Mouse (Mus musculus): ENCODE measurements at regions not wholly inside any gene's neighbourhood (a gene's known extent, or its start where the extent isn't known, plus 50 kb on each side); places are given as distances from the start of the nearest gene placed in this dataset.

GRCm38 (mm10) chr2:146637573-146637972 is 125.4 kb upstream of the Ralgapa2 start:
- TF ChIP-seq CTCF (conservative IDR thresholded peaks at IDR 0.05 in 1 of 2, IDR thresholded peaks at IDR 0.05 in 1 of 2; ENCODE audit: low read depth in 2 of 2, low read length in 2 of 2): peak in 1 of 2 experiments; percentile 27; a peak in 1 of 4 replicates
- TF ChIP-seq SIN3A (IDR thresholded peaks at IDR 0.05; ENCODE audit: low read length): no peak
- peak; percentile 29 for TF ChIP-seq RAD21 (IDR thresholded peaks at IDR 0.05; ENCODE audit: low read depth, low read length)
- no peak for TF ChIP-seq USF2 (conservative IDR thresholded peaks at IDR 0.05; ENCODE audit: low read depth, low read length)
- no peak for TF ChIP-seq POLR2A (IDR thresholded peaks at IDR 0.05; ENCODE audit: low read depth, low read length)
- TF ChIP-seq MAZ (IDR thresholded peaks at IDR 0.05; ENCODE audit: low read depth, low read length): no peak
- TF ChIP-seq POLR2AphosphoS2 (IDR thresholded peaks at IDR 0.05; ENCODE audit: low read depth, low read length): no peak
- no peak for TF ChIP-seq PAX5 (IDR thresholded peaks at IDR 0.05; ENCODE audit: low read length)
- TF ChIP-seq UBTF (IDR thresholded peaks at IDR 0.05; ENCODE audit: low read depth, low read length): no peak
- no peak for TF ChIP-seq ZKSCAN1 (IDR thresholded peaks at IDR 0.05; ENCODE audit: borderline replicate concordance, low read depth, low read length)
- TF ChIP-seq HCFC1 (IDR thresholded peaks at IDR 0.05; ENCODE audit: low read depth, low read length): no peak
- TF ChIP-seq EP300 (IDR thresholded peaks at IDR 0.05; ENCODE audit: low read length): no peak
- no peak for TF ChIP-seq KAT2A (IDR thresholded peaks at IDR 0.05; ENCODE audit: insufficient replicate concordance, low read length)

All from CH12.LX (cell line).